Mouse (Mus musculus): Measurements from ENCODE around the gene Crispld2. TPM values are rescaled to one million over a fixed set of nuclear protein-coding genes. Genes with fewer than 3 reads are reported as not detected.

Gene Crispld2
- polyA plus RNA-seq, 1 experiment from 2014 or later, result 9.2 TPM

Other genes with a start within 250 kb of the Crispld2 start
- gene Tldc1, start 214.0 kb upstream of the Crispld2 start, polyA plus RNA-seq (2015; fragmentation: Nextera tagmentation; extraction: Ambion mirVana), result 12.3 and 14.8 TPM in 2 replicates
- 65.8 and 68.1 TPM in 2 replicates for gene Cotl1, start 151.9 kb upstream of the Crispld2 start, polyA plus RNA-seq (2015; fragmentation: Nextera tagmentation; extraction: Ambion mirVana)
- 13.7 and 14.7 TPM in 2 replicates for gene Klhl36, start 130.2 kb upstream of the Crispld2 start, polyA plus RNA-seq (2015; fragmentation: Nextera tagmentation; extraction: Ambion mirVana)
- gene Usp10, start 82.1 kb upstream of the Crispld2 start, polyA plus RNA-seq (2015; fragmentation: Nextera tagmentation; extraction: Ambion mirVana), result 132 and 135 TPM in 2 replicates
- 5.5 TPM in 1 of 2 replicates, not detected in the other for gene Gm20388, start 81.6 kb upstream of the Crispld2 start, polyA plus RNA-seq (2015; fragmentation: Nextera tagmentation; extraction: Ambion mirVana)
- 38.3 and 40.0 TPM in 2 replicates for gene Zdhhc7, start 109.0 kb downstream of the Crispld2 start, polyA plus RNA-seq (2015; fragmentation: Nextera tagmentation; extraction: Ambion mirVana)
- gene 6430548M08Rik, start 121.7 kb downstream of the Crispld2 start, polyA plus RNA-seq (2015; fragmentation: Nextera tagmentation; extraction: Ambion mirVana), result 7.4 and 8.0 TPM in 2 replicates
- 1.1 and 1.4 TPM in 2 replicates for gene Fam92b, start 185.0 kb downstream of the Crispld2 start, polyA plus RNA-seq (2015; fragmentation: Nextera tagmentation; extraction: Ambion mirVana)
- 9.6 and 12.6 TPM in 2 replicates for gene Gse1, start 236.0 kb downstream of the Crispld2 start, polyA plus RNA-seq (2015; fragmentation: Nextera tagmentation; extraction: Ambion mirVana)

All from lung, embryonic 15.5 days (tissue).